Mouse (Mus musculus): ENCODE results near the gene Dgki.

DNA sequence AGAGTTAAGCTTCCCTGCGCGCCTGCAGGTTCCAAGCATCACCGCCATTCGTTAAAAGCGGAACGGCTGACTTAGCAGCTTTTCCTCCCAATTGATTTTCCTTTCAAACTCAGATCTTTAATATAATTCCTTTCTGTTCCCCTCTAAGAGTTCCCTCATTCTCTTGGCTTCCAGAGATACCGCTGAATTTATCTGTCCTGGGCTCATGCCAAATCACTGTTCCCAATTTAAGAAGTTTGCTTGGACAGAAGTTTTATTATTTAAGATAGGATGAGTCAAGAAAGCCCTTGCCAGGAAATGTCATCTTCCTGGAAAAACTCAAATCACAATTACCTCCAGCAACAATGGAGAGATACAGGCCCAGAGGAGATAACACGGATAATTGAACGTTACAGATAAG is 326.9 kb downstream of the Dgki start:
- TF ChIP-seq CTCF (IDR thresholded peaks at IDR 0.05; ENCODE audit: low read depth, low read length) (no peak), POLR2A (IDR thresholded peaks at IDR 0.05; ENCODE audit: insufficient read depth, low read length) (no peak), EP300 (IDR thresholded peaks at IDR 0.05; ENCODE audit: insufficient read depth, low read depth, low read length) (no peak)
